Mouse (Mus musculus) spleen, adult 2 months (tissue): Measurements from ENCODE around the gene Bpifa3.
"Not testable (repeated sequence)": the region's sequence is repeated elsewhere in the genome, so short reads cannot be mapped to it uniquely, and the experiment has no call there.

Experiments
- CTCF ChIP-seq: fragments of 200-500 bp; IDR thresholded peaks from 2 replicates; pipeline ENCODE4 v1.5.1; 2011; ENCODE audit warnings: mild to moderate bottlenecking, inconsistent platforms; ENCODE audit not compliant: insufficient read depth, insufficient read length, insufficient replicate concordance; ENCODE audit errors: extremely low read depth
- POLR2A ChIP-seq: fragments of 200-500 bp; IDR thresholded peaks from 2 replicates; pipeline ENCODE4 v1.6.1; 2011; ENCODE audit warnings: low read depth, low read length, inconsistent platforms

GRCm38 (mm10) chr2:154183061-154183460 is 52.9 kb downstream of the Bpifa3 start:
- not testable (repeated sequence) for TF ChIP-seq CTCF, POLR2A
